Mouse (Mus musculus): ENCODE measurements at regions not wholly inside any gene's neighbourhood (a gene's known extent, or its start where the extent isn't known, plus 50 kb on each side); places are given as distances from the start of the nearest gene placed in this dataset.

- Histone ChIP-seq H3K4me2 (no peak overlapping the region), H3K36me3 (replicated peaks) (no peaks in the 10 kb centered on the region), H3K4me3 (replicated peaks) (no peak overlapping the region), H3K27ac (0 out of 2 replicates have a peak overlapping the region, but pooled peaks have one; percentile 31), H3K27me3 (no peaks in the 10 kb centered on the region), H3K9me3 (no peaks in the 10 kb centered on the region), H3K4me1 (peaks cover 10% of the 10 kb centered on the region; the same call in 1 of the 2 replicates), H3K9ac (no peak overlapping the region)
- no peak for ATAC-seq (ENCODE audit: low FRiP score)
- 58% methylated on average over 4 of the region's 4 CpGs for WGBS
These were observed 143.9 kb upstream of the Thy1 start for GRCm38 (mm10) chr9:43899239-43899638.

DNA sequence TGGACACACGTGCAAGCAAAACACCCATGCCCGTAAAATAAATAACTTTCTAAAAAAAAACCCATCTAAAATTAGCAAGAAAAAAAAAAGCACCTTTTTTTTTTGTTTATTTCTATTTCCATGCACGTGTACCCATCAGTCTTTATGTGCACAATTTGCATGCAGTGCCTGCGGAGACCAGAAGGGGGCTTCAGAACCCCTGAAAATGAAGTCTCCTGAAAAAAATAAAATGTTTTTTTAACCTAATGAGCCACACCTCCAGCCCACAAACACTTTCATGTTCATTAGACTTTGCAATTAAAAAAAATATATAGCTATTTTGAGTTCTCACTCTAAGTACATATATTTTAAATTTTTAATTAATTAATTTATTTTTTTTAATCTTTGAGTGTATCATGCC is 134.9 kb upstream of the Thy1 start:
- no peak for ATAC-seq (ENCODE audit: low FRiP score)
- 78% methylated on average over 4 of the region's 4 CpGs for WGBS
- Histone ChIP-seq H3K36me3 (replicated peaks) (no peaks in the 10 kb centered on the region), H3K4me1 (peaks cover 5% of the 10 kb centered on the region; the same call in 1 of the 2 replicates), H3K9me3 (no peaks in the 10 kb centered on the region), H3K4me3 (replicated peaks) (no peak overlapping the region), H3K27ac (no peak overlapping the region), H3K4me2 (no peak overlapping the region), H3K9ac (no peak overlapping the region), H3K27me3 (no peaks in the 10 kb centered on the region)

- Histone ChIP-seq H3K27me3 (peaks cover 38% of the 10 kb centered on the region), H3K9ac (no peak overlapping the region), H3K4me1 (peaks cover 20% of the 10 kb centered on the region), H3K4me3 (replicated peaks) (no peak overlapping the region), H3K4me2 (no peak overlapping the region), H3K36me3 (replicated peaks) (no peaks in the 10 kb centered on the region), H3K27ac (no peak overlapping the region), H3K9me3 (no peaks in the 10 kb centered on the region)
- no peak for ATAC-seq (ENCODE audit: low FRiP score)
- 71% methylated on average over 5 of the region's 5 CpGs for WGBS
These were observed 128.2 kb upstream of the Thy1 start for GRCm38 (mm10) chr9:43915015-43915414.

DNA sequence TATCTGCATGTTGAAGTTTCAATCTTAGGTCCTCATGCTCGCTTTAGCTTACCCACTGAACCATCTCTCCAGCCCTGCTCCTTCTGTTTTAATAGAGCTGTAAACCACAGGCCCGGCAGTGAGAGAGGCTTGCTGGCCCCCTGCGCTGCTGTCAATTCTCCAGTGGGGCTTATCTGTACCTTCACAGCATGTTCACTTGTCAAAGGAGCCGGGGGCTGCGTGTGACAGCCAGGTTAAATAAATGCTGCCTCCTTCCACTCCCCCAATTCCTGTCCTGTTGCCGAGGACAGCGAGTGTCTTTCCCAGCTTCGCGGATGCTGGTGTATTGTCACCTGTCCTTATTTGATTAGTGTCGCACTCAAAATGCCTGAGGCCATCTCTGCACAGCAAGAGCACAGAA is 125.7 kb upstream of the Thy1 start:
- no peak for ATAC-seq (ENCODE audit: low FRiP score)
- peaks cover 43% of the 10 kb centered on the region for H3K4me1 ChIP-seq
- H3K27me3 ChIP-seq: peaks cover 43% of the 10 kb centered on the region
- H3K36me3 ChIP-seq (replicated peaks): no peaks in the 10 kb centered on the region
- no peak overlapping the region for H3K4me2 ChIP-seq
- WGBS: 32% methylated on average over 10 of the region's 10 CpGs
- H3K4me3 ChIP-seq (replicated peaks): no peak overlapping the region
- H3K9ac ChIP-seq: no peak overlapping the region; the same call in 1 of the 2 replicates
- no peak overlapping the region for H3K27ac ChIP-seq
- no peaks in the 10 kb centered on the region for H3K9me3 ChIP-seq

GRCm38 (mm10) chr9:43919010-43919409 is 124.2 kb upstream of the Thy1 start:
- H3K27ac ChIP-seq: peak overlapping the region; percentile 66
- H3K27me3 ChIP-seq: peaks cover 57% of the 10 kb centered on the region
- no peak overlapping the region for H3K4me3 ChIP-seq (replicated peaks)
- peaks cover 53% of the 10 kb centered on the region for H3K4me1 ChIP-seq
- H3K9me3 ChIP-seq: no peaks in the 10 kb centered on the region
- H3K36me3 ChIP-seq (replicated peaks): no peaks in the 10 kb centered on the region
- H3K4me2 ChIP-seq: no peak overlapping the region
- peak overlapping the region; percentile 8; the same call in 1 of the 2 replicates for H3K9ac ChIP-seq
- 56% methylated on average over 17 of the region's 17 CpGs for WGBS
- ATAC-seq (ENCODE audit: low FRiP score): no peak

GRCm38 (mm10) chr9:43920053-43920754 is 123.0 kb upstream of the Thy1 start:
- Histone ChIP-seq H3K4me3 (replicated peaks) (no peak overlapping the region), H3K4me1 (peaks cover 53% of the 10 kb centered on the region), H3K36me3 (replicated peaks) (no peaks in the 10 kb centered on the region), H3K27ac (peak overlapping the region; percentile 83), H3K9me3 (no peaks in the 10 kb centered on the region), H3K4me2 (peak overlapping the region; percentile 37), H3K9ac (peak overlapping the region; percentile 29; the same call in 1 of the 2 replicates), H3K27me3 (peaks cover 52% of the 10 kb centered on the region)
- WGBS: 5% methylated on average over 24 of the region's 24 CpGs
- ATAC-seq (ENCODE audit: low FRiP score): peak; percentile 72

GRCm38 (mm10) chr9:43922231-43922630 is 121.0 kb upstream of the Thy1 start:
- no peak overlapping the region for H3K9ac ChIP-seq

GRCm38 (mm10) chr9:43923088-43923487 is 120.1 kb upstream of the Thy1 start:
- H3K36me3 ChIP-seq (replicated peaks): no peaks in the 10 kb centered on the region

More at GRCm38 (mm10) chr9:43922231-43922630, 121.0 kb upstream of the Thy1 start:
- H3K4me3 ChIP-seq (replicated peaks): no peak overlapping the region
- 0 out of 2 replicates have a peak overlapping the region, but pooled peaks have one; percentile 9 for H3K27ac ChIP-seq
- peaks cover 53% of the 10 kb centered on the region for H3K4me1 ChIP-seq
- no peaks in the 10 kb centered on the region for H3K36me3 ChIP-seq (replicated peaks)
- H3K4me2 ChIP-seq: no peak overlapping the region
- ATAC-seq (ENCODE audit: low FRiP score): no peak
- WGBS: 41% methylated on average over 6 of the region's 6 CpGs
- H3K9me3 ChIP-seq: no peaks in the 10 kb centered on the region
- H3K27me3 ChIP-seq: peaks cover 38% of the 10 kb centered on the region

GRCm38 (mm10) chr9:43924795-43925194 is 118.4 kb upstream of the Thy1 start:
- 37% methylated on average over 15 of the region's 15 CpGs for WGBS
- H3K9me3 ChIP-seq: no peaks in the 10 kb centered on the region

More at GRCm38 (mm10) chr9:43923088-43923487, 120.1 kb upstream of the Thy1 start:
- Histone ChIP-seq H3K9ac (no peak overlapping the region), H3K9me3 (no peaks in the 10 kb centered on the region), H3K4me2 (no peak overlapping the region), H3K4me3 (replicated peaks) (no peak overlapping the region), H3K27me3 (peaks cover 29% of the 10 kb centered on the region), H3K27ac (no peak overlapping the region; the same call in 1 of the 2 replicates), H3K4me1 (peaks cover 48% of the 10 kb centered on the region)
- 35% methylated on average over 4 of the region's 4 CpGs for WGBS
- no peak for ATAC-seq (ENCODE audit: low FRiP score)

DNA sequence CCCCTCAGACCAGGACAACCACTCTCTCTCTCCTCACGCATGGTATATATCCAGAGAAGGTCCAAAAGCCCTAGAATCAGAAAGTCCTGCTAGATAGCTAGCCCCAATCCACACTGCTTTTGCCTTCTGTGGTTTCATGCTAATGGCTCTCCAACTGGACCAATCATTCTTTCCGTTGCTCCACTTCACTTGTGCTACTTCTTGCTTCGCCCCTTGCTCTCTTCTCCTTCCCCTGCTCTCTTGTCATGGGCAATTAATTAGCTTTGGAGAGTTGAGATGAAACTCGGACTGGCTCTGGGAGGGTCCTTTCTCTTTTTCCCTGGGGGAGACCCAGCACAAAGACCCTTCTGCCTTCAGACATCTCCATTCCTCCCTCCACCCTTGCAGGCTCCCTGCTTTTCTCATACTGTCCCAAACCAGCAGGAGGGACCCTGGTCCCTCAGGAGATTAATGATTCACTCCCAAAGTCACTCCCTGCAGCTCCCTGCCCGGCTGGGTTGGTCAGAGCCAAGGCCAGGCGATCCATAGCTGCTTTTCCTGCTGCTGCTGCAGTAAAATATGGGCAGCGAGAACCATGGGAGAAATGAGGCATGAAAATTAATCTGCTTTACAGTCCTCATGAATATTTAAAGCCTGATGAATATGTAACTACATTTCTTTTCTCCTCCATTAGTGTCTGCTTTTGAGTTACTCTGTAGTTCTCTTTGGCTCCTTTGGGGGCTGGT is 113.7 kb upstream of the Thy1 start:
- ATAC-seq (ENCODE audit: low FRiP score): peak; percentile 42
- Histone ChIP-seq H3K27ac (peak overlapping the region; percentile 93), H3K4me2 (peak overlapping the region; percentile 19), H3K36me3 (replicated peaks) (no peaks in the 10 kb centered on the region), H3K9me3 (no peaks in the 10 kb centered on the region), H3K9ac (no peak overlapping the region), H3K27me3 (peaks cover 27% of the 10 kb centered on the region), H3K4me1 (peaks cover 50% of the 10 kb centered on the region), H3K4me3 (replicated peaks) (no peak overlapping the region; the same call in 1 of the 2 replicates)
- WGBS: 16% methylated on average over 7 of the region's 7 CpGs

More at GRCm38 (mm10) chr9:43924795-43925194, 118.4 kb upstream of the Thy1 start:
- no peak overlapping the region for H3K4me3 ChIP-seq (replicated peaks)
- H3K4me1 ChIP-seq: peaks cover 48% of the 10 kb centered on the region
- H3K4me2 ChIP-seq: no peak overlapping the region
- no peak for ATAC-seq (ENCODE audit: low FRiP score)
- H3K27ac ChIP-seq: no peak overlapping the region
- no peak overlapping the region for H3K9ac ChIP-seq
- peaks cover 22% of the 10 kb centered on the region; the same call in 1 of the 2 replicates for H3K27me3 ChIP-seq
- H3K36me3 ChIP-seq (replicated peaks): no peaks in the 10 kb centered on the region

DNA sequence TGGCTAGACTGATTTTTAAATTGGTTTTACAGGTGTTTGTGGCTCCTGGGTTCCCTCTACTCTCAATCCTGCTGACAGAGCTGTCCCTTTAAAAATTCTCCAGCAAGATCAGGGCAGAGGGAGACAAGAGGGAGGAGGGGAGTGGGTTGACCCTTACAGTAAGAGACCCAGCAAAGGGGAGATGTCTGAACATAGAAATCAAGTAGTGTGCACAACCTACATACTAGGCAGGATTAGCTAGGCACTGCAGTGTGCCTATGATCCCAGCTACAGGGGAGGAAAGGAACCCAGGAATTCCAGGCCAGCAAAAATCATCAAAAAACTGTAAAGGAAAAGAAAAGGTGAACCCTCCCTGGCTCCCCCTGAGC is 113.2 kb upstream of the Thy1 start:
- Histone ChIP-seq H3K9me3 (no peaks in the 10 kb centered on the region), H3K4me1 (peaks cover 54% of the 10 kb centered on the region), H3K27me3 (peaks cover 29% of the 10 kb centered on the region), H3K36me3 (replicated peaks) (no peaks in the 10 kb centered on the region), H3K9ac (no peak overlapping the region), H3K4me3 (replicated peaks) (no peak overlapping the region), H3K4me2 (peak overlapping the region; percentile 19; the same call in 1 of the 2 replicates), H3K27ac (peak overlapping the region; percentile 93)
- peak; percentile 45 for ATAC-seq (ENCODE audit: low FRiP score)

GRCm38 (mm10) chr9:43930476-43930875 is 112.7 kb upstream of the Thy1 start:
- Histone ChIP-seq H3K27ac (peak overlapping the region; percentile 93), H3K4me2 (peak overlapping the region; percentile 10; the same call in 1 of the 2 replicates), H3K9ac (no peak overlapping the region), H3K36me3 (replicated peaks) (no peaks in the 10 kb centered on the region), H3K4me3 (replicated peaks) (no peak overlapping the region), H3K9me3 (no peaks in the 10 kb centered on the region), H3K27me3 (peaks cover 33% of the 10 kb centered on the region), H3K4me1 (peaks cover 54% of the 10 kb centered on the region)
- ATAC-seq (ENCODE audit: low FRiP score): no peak
- WGBS: 60% methylated on average over 3 of the region's 3 CpGs

Data from forebrain, embryonic 12.5 days (tissue).